Mouse (Mus musculus) cerebellum, adult 11-12 months (tissue): ENCODE data around the gene 4933406M09Rik.

Source experiments
- DNase-seq: peaks from one replicate; pipeline ENCODE4 v3.0.0; 2022

4933406M09Rik gene

GRCm38 (mm10) chr1:134381795-134382625, 3.7 kb upstream of the 4933406M09Rik start:
- no peak for DNase-seq

GRCm38 (mm10) chr1:134384581-134384980, 1.2 kb upstream of the 4933406M09Rik start:
- DNase-seq: no peak

- no peak for DNase-seq
Measured at GRCm38 (mm10) chr1:134385176-134385575, 564 bp upstream of the 4933406M09Rik start.

GRCm38 (mm10) chr1:134393827-134394226, 8.1 kb downstream of the 4933406M09Rik start:
- DNase-seq: no peak

- no peak for DNase-seq
Measured at GRCm38 (mm10) chr1:134398210-134398609, 12.5 kb downstream of the 4933406M09Rik start.

GRCm38 (mm10) chr1:134399735-134400134, 14.0 kb downstream of the 4933406M09Rik start:
- no peak for DNase-seq

GRCm38 (mm10) chr1:134405509-134406413, 20.0 kb downstream of the 4933406M09Rik start, which contains the start of gene Cyb5r1:
Cyb5r1 (plus strand) TSS chr1:134405559.
- DNase-seq: peak; percentile 69

GRCm38 (mm10) chr1:134406414-134406771, 20.7 kb downstream of the 4933406M09Rik start:
- DNase-seq: no peak

GRCm38 (mm10) chr1:134408080-134408479, 22.3 kb downstream of the 4933406M09Rik start:
- DNase-seq: no peak

GRCm38 (mm10) chr1:134411706-134412629, 26.2 kb downstream of the 4933406M09Rik start:
- DNase-seq: no peak

GRCm38 (mm10) chr1:134414038-134414437, 28.3 kb downstream of the 4933406M09Rik start:
- DNase-seq: no peak

GRCm38 (mm10) chr1:134414501-134415167, 28.9 kb downstream of the 4933406M09Rik start:
- no peak for DNase-seq

- peak; percentile 98 for DNase-seq
Measured at GRCm38 (mm10) chr1:134415168-134415831, 29.6 kb downstream of the 4933406M09Rik start, which contains the start of gene Adipor1. Adipor1 (plus strand) TSS chr1:134415378.

- DNase-seq: no peak
Measured at GRCm38 (mm10) chr1:134418414-134418975, 32.8 kb downstream of the 4933406M09Rik start.

- no peak for DNase-seq
Measured at GRCm38 (mm10) chr1:134419176-134419575, 33.4 kb downstream of the 4933406M09Rik start.

- DNase-seq: no peak
Measured at GRCm38 (mm10) chr1:134419751-134420458, 34.2 kb downstream of the 4933406M09Rik start.

GRCm38 (mm10) chr1:134423911-134424310, 38.2 kb downstream of the 4933406M09Rik start:
- no peak for DNase-seq

- no peak for DNase-seq
Measured at GRCm38 (mm10) chr1:134426289-134426688, 40.5 kb downstream of the 4933406M09Rik start.

GRCm38 (mm10) chr1:134433002-134433401, 47.3 kb downstream of the 4933406M09Rik start:
- no peak for DNase-seq

- no peak for DNase-seq
Measured at GRCm38 (mm10) chr1:134433473-134433872, 47.7 kb downstream of the 4933406M09Rik start.
